Mouse (Mus musculus): ENCODE data around the gene Nrcam.

The Nrcam gene

DNA sequence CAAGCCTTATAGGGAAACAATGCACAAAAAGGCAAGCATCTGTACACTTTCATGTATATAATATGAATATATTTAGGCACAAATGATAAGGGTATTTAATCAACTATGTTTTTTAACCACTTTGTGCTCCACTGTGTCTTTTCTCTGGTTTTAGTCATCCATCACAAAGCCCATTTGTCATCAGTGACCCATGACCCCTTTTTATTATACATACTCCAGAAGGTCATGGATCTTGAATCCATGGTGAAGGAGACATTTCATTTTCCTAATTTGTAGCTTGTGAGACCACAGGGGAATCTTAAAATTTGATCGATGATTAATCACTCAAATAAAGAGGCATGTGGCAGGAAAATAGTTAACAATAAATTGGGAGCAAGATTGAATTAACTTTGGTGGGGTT lies 29.2 kb downstream of the Nrcam start:
- in situ Hi-C loops (cut with MseI, MboI) = no loop called here

GRCm38 (mm10) chr12:44371076-44371710 lies 42.5 kb downstream of the Nrcam start:
- in situ Hi-C loops (cut with MseI, MboI) = no loop called here

DNA sequence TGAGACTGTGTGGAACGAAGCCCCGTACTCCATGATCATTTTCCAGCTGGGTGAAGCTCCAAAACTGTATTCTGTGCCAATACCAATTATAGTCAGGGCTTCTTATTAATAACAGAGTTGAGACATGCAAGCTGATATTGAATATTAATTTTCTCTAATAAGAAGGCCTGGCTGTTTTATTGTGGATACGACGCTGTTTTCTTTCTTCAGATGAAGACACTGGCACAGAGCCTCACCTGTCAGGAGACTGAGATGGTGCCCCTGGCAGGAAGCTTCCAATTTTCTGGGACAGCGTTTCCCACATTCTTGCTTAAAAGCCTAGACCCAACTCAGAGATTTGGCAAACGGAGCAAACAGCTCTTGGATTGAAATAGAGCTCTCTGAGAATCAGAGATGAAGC lies 47.3 kb downstream of the Nrcam start:
- in situ Hi-C loops (cut with MseI, MboI) = no loop called here

DNA sequence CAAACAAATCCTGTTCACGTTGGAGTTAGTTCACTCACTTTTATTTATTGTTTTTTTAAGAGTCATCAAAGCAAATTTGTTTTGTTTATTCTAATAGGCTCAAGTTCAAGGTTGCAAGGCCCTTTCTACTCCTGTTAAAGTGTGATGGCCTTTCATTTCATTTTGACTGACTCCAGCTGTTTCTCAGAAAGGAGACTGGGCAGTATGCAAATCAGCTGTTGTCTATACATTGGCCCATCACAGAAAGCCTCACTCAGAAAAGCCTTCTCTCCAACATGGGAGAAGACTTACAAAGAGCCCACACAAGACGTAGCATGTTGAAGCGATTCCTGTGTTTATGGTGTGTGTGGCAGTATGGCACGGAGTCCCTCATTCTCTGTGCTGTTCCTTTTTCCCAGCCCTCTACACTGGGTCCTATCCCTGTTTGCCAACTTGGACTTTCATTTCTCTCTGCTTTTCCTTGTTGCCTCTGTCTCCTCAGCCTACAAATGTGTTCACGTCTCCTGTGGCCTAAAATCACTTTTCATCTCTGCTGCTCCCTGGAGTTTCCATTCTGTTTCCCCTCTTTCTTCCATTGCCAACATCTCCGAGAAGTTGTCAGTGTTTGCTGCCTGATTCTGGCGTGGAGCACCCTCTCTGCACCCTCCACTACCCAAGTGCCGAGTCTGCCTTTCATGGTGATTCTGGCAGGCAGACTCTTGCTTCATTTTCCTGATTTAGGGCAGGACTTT lies 49.9 kb downstream of the Nrcam start:
- in situ Hi-C loops (cut with MseI, MboI) = no loop called here

- in situ Hi-C loops (cut with MseI, MboI) = no loop called here
Observed at GRCm38 (mm10) chr12:44380805-44381204, 52.1 kb downstream of the Nrcam start.

DNA sequence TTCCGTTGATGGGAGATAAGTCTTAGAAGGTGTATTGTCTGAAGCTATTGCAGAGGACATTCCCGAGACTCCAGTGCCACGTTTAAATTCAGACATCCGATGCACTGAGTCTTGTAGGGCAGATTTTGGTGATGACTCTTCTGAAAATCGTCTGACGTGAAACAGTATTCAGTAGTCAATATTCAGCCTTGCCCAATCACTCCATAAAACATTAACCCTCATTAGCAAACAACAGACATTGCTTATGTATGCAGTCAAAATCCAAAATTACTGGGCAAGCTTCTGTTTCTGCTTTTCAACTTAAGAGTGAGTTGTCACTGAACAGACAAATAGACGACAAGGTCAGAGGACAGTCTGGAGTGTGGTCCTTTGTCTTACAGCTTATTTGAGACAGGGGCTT lies 57.7 kb downstream of the Nrcam start:
- in situ Hi-C loops (cut with MseI, MboI) = no loop called here

- in situ Hi-C loops (cut with MseI, MboI) = no loop called here
Observed at GRCm38 (mm10) chr12:44388220-44388619, 59.5 kb downstream of the Nrcam start.

DNA sequence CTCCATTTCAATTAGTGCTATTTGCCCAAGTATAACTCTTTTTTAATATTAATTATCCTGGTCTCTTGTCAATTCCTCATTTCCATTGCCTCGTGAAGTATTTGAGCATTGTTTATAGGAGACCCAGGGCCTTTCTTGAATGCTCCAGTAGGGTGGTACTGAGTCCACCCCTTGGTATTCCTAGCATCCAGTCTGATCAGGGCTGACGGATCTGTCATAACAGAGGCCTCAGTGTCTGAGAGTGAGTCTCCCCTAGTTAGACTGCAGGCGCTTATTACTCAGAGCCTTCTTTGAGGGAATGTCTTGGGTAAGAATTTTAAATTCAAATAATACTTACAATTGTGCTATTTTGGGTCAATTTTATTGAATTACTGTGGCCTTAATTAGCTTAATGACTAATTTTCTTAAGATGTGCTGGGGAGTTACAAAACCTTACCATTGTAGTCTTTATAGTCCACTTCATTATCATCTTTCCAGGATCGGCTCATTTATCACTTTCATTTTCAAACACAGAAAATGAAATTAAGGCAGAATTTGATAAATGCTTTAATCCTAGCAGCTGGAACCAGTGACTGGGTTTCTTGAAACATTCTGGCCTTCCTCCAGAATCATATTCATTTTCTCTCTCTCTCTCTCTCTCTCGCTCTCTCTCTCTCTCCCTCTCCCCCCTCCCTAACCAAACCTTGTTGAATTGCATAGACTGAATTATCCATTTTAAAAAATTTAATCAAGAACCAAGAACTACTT lies 61.9 kb downstream of the Nrcam start:
- in situ Hi-C loops (cut with MseI, MboI) = no loop called here

GRCm38 (mm10) chr12:44394901-44395300 lies 66.2 kb downstream of the Nrcam start:
- in situ Hi-C loops (cut with MseI, MboI) = no loop called here

DNA sequence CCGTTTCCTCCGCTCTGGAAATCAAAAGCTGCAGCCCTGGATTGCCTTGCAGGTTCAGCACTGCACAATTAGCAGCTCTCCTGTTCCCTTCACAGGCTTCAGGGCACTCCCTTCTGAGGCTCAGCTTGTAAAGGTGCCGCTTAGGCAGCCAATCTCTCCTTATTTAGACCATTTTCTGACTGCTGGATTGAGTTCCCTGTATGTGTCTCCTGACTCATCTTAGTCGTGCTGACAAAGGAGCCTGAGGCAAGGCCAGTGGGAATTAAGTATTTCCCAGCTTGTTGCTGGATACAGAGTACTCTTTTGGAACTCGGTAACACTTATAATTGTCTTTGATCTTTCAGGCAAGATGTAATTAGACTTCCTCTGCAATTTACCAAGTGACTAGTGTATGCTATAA lies 69.1 kb downstream of the Nrcam start:
- in situ Hi-C loops (cut with MseI, MboI) = no loop called here

- in situ Hi-C loops (cut with MseI, MboI) = no loop called here
Observed at GRCm38 (mm10) chr12:44402134-44402533, 73.4 kb downstream of the Nrcam start.

GRCm38 (mm10) chr12:44403270-44403669 lies 74.6 kb downstream of the Nrcam start:
- in situ Hi-C loops (cut with MseI, MboI) = no loop called here

GRCm38 (mm10) chr12:44403731-44404424 lies 75.2 kb downstream of the Nrcam start:
- in situ Hi-C loops (cut with MseI, MboI) = no loop called here

GRCm38 (mm10) chr12:44409786-44410185 lies 81.1 kb downstream of the Nrcam start:
- in situ Hi-C loops (cut with MseI, MboI) = no loop called here

- in situ Hi-C loops (cut with MseI, MboI) = no loop called here
Observed at GRCm38 (mm10) chr12:44411031-44411430, 82.3 kb downstream of the Nrcam start.

- in situ Hi-C loops (cut with MseI, MboI) = no loop called here
Observed at GRCm38 (mm10) chr12:44422154-44422866, 93.6 kb downstream of the Nrcam start.

DNA sequence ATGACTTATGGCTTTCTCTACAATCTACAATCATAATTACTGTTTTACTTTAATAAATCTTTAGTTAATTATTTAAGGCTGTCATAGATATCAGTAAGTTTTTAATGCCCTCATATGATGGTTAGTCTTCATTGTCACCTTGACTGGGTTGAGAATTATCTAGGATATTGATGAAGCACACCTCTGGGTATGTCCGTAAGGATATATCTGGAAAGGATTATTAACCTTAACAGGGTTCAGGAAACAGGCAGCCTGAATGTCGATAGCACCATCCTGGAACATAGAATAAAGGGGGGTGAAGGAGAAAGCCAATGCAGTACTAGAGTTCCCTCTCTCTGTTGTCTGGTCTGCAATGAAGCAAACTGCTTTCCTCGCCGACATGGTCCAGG lies 94.2 kb downstream of the Nrcam start:
- in situ Hi-C loops (cut with MseI, MboI) = no loop called here

- in situ Hi-C loops (cut with MseI, MboI) = no loop called here
Observed at GRCm38 (mm10) chr12:44424011-44424410, 95.3 kb downstream of the Nrcam start.

DNA sequence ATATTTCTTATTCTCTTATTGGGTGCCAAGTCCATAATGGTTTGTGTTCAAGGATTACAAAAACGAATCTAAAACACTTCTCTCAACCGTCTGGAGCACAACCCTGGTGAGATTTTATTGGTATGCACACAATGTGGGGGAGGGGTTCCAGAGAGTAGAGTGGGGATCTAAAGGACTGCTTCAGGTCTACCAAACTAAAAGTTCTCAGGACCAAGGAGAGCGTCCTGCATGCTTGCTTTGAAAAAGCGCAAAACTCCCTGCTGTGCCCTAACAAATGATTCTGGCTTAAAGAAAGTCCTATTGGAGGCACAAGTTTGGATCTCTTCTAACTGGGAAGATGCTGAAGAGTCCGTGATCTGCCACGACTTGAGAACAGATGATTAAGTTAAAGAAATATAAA lies 96.4 kb downstream of the Nrcam start:
- in situ Hi-C loops (cut with MseI, MboI) = no loop called here

DNA sequence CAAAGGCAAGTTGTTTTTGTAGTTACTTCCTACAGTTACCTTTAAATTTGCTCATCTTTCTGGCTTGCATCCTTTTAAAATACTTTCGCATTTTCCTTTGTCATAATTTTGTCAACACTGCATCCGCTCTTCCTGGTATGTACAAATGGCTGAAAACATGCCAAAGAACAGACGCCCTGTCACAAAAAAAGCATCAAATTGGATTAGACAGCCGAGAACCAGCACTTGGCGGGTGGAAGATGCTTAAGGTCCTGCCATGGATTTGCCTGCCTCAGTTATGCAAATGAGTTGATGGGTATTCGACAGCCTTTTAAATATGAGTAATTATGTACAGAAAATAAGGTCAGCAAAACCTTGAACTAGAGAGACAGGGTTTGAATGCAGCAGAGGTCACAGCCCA lies 101.7 kb downstream of the Nrcam start:
- in situ Hi-C loops (cut with MseI, MboI) = no loop called here

DNA sequence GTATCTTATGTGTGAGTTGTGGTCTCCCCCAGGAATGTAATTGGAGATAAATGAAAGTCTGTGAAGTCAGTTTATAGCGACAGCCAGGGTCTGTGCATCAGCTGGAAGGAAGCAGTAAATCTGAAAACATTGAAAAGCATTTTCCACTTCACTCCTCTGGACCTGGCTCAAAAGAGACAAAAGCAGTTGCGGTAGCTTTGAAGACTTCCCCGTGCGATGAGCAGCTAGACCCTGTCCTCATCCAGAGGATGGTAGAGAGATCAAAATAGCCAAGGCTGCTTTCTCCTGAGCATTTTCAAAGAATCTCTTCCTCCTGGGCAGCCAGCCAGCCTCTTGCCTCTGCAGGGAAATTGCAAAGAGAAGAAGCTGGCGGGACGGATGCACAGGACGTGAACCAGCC lies 102.3 kb downstream of the Nrcam start:
- in situ Hi-C loops (cut with MseI, MboI) = no loop called here

DNA sequence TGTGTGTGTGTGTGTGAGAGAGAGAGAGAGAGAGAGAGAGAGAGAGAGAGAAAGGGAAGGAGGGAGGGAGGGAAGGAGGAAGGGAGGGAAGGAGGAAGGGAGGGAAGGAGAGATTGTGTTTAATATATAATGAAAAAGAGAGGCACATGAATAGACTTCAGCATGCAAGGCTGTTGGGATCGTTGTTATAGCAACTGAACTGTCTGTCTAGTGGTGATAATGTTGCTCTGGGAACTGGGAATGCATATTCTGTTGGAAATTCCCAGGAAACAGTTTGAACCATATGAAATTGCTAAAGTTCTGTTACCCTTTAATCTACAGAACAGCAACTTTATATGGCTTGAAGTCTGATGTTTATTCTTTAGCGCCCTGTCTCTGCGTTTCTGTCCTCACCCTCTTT lies 104.0 kb downstream of the Nrcam start:
- in situ Hi-C loops (cut with MseI, MboI) = no loop called here

Data from mouse trophoblast stem cell (cell line).